Mouse (Mus musculus) intestine, embryonic 16.5 days (tissue): ENCODE measurements at regions not wholly inside any gene's neighbourhood (a gene's known extent, or its start where the extent isn't known, plus 50 kb on each side); places are given as distances from the start of the nearest gene placed in this dataset.

Source experiments
- ATAC-seq: fragments of 200-750 bp; cut with Nextera tagmentation; 2 replicates; pipeline ENCODE4 v1.8.0; 2017; ENCODE audit warnings: moderate TSS enrichment, moderate library complexity
- H3K27ac ChIP-seq: fragments of 300-500 bp; sonication (generic); 2 replicates; pipeline ENCODE4 v1.5.1; 2014; ENCODE audit warnings: mild to moderate bottlenecking, low read length
- H3K27me3 ChIP-seq: fragments of 300-500 bp; sonication (generic); replicated peaks from 2 replicates; pipeline ENCODE4 v1.6.1; 2014; ENCODE audit warnings: low read length, control low read depth, mixed read lengths; ENCODE audit not compliant: control insufficient read depth, insufficient read depth
- H3K36me3 ChIP-seq: fragments of 300-500 bp; sonication (generic); 2 replicates; pipeline ENCODE4 v1.6.1; 2014; ENCODE audit warnings: low read length, control low read depth; ENCODE audit not compliant: control insufficient read depth, insufficient read depth
- H3K4me1 ChIP-seq: fragments of 300-500 bp; sonication (generic); 2 replicates; pipeline ENCODE4 v1.6.1; 2014; ENCODE audit warnings: low read length, control low read depth, mixed read lengths; ENCODE audit not compliant: control insufficient read depth, insufficient read depth
- H3K4me2 ChIP-seq: fragments of 300-500 bp; sonication (generic); 2 replicates; pipeline ENCODE4 v1.6.1; 2014; ENCODE audit warnings: low read depth, low read length, control low read depth
- H3K4me3 ChIP-seq: fragments of 300-500 bp; sonication (generic); 2 replicates; pipeline ENCODE4 v1.5.1; 2014; ENCODE audit warnings: mild to moderate bottlenecking, low read length
- H3K9ac ChIP-seq: fragments of 300-500 bp; sonication (generic); 2 replicates; pipeline ENCODE4 v1.6.1; 2014; ENCODE audit warnings: low read depth, low read length
- H3K9me3 ChIP-seq: fragments of 300-500 bp; sonication (generic); 2 replicates; pipeline ENCODE4 v1.6.1; 2016; ENCODE audit warnings: low read length, control low read depth; ENCODE audit not compliant: control insufficient read depth
- WGBS: fragments of 180-500 bp; shearing (Covaris S2); extraction: QIAGEN DNeasy Blood & Tissue Kit; methylation state at CpG from one replicate; pipeline ENCODE4 v1.1.7; 2014; 5-methylcytosine and 5-hydroxymethylcytosine counted together

GRCm38 (mm10) chr13:84360536-84360935 is 138.4 kb downstream of the Tmem161b start:
- ATAC-seq: no peak
- Histone ChIP-seq H3K27ac (no peak overlapping the region), H3K4me1 (no peaks in the 10 kb centered on the region), H3K9ac (no peak overlapping the region), H3K4me2 (no peak overlapping the region), H3K9me3 (no peaks in the 10 kb centered on the region), H3K27me3 (no peaks in the 10 kb centered on the region), H3K36me3 (no peaks in the 10 kb centered on the region), H3K4me3 (no peak overlapping the region)
- WGBS: 93% methylated on average over 2 of the region's 2 CpGs

GRCm38 (mm10) chr13:84364069-84364468 is 142.0 kb downstream of the Tmem161b start:
- 87% methylated on average over 4 of the region's 4 CpGs for WGBS
- H3K4me3 ChIP-seq: no peak overlapping the region
- H3K9me3 ChIP-seq: no peaks in the 10 kb centered on the region
- no peak overlapping the region for H3K4me2 ChIP-seq
- H3K27ac ChIP-seq: no peak overlapping the region
- no peaks in the 10 kb centered on the region for H3K36me3 ChIP-seq
- no peak overlapping the region for H3K9ac ChIP-seq
- H3K4me1 ChIP-seq: no peaks in the 10 kb centered on the region
- ATAC-seq: no peak
- no peaks in the 10 kb centered on the region for H3K27me3 ChIP-seq

- no peaks in the 10 kb centered on the region for H3K36me3 ChIP-seq
- no peaks in the 10 kb centered on the region for H3K9me3 ChIP-seq
- no peak for ATAC-seq
- no peak overlapping the region for H3K9ac ChIP-seq
- no peak overlapping the region for H3K4me2 ChIP-seq
- no peaks in the 10 kb centered on the region for H3K27me3 ChIP-seq
- no peak overlapping the region for H3K27ac ChIP-seq
- no peaks in the 10 kb centered on the region for H3K4me1 ChIP-seq
- no peak overlapping the region for H3K4me3 ChIP-seq
Measured at GRCm38 (mm10) chr13:84365503-84365902, 143.4 kb downstream of the Tmem161b start.

- Histone ChIP-seq H3K4me3 (no peak overlapping the region), H3K9ac (no peak overlapping the region), H3K27me3 (no peaks in the 10 kb centered on the region), H3K27ac (no peak overlapping the region), H3K36me3 (no peaks in the 10 kb centered on the region), H3K9me3 (no peaks in the 10 kb centered on the region), H3K4me2 (no peak overlapping the region), H3K4me1 (no peaks in the 10 kb centered on the region)
- ATAC-seq: no peak
Measured at GRCm38 (mm10) chr13:84366017-84366416, 143.9 kb downstream of the Tmem161b start.

- Histone ChIP-seq H3K27ac (no peak overlapping the region), H3K9ac (no peak overlapping the region), H3K9me3 (no peaks in the 10 kb centered on the region), H3K4me1 (no peaks in the 10 kb centered on the region), H3K4me3 (no peak overlapping the region), H3K27me3 (no peaks in the 10 kb centered on the region), H3K36me3 (no peaks in the 10 kb centered on the region), H3K4me2 (no peak overlapping the region)
- ATAC-seq: no peak
- 70% methylated on average over 1 of the region's 1 CpGs for WGBS
Measured at GRCm38 (mm10) chr13:84366839-84367238, 144.7 kb downstream of the Tmem161b start.

GRCm38 (mm10) chr13:84368225-84368624 is 146.1 kb downstream of the Tmem161b start:
- no peaks in the 10 kb centered on the region for H3K9me3 ChIP-seq
- H3K4me3 ChIP-seq: no peak overlapping the region
- no peak overlapping the region for H3K9ac ChIP-seq
- H3K27me3 ChIP-seq: no peaks in the 10 kb centered on the region
- no peak overlapping the region for H3K4me2 ChIP-seq
- H3K4me1 ChIP-seq: no peaks in the 10 kb centered on the region
- no peak for ATAC-seq
- WGBS: 80% methylated on average over 2 of the region's 2 CpGs
- no peaks in the 10 kb centered on the region for H3K36me3 ChIP-seq
- H3K27ac ChIP-seq: no peak overlapping the region

GRCm38 (mm10) chr13:84374711-84375257 is 152.7 kb downstream of the Tmem161b start:
- Histone ChIP-seq H3K36me3 (no peaks in the 10 kb centered on the region), H3K4me3 (no peak overlapping the region), H3K4me2 (no peak overlapping the region), H3K4me1 (no peaks in the 10 kb centered on the region), H3K9me3 (no peaks in the 10 kb centered on the region), H3K27me3 (no peaks in the 10 kb centered on the region), H3K9ac (no peak overlapping the region), H3K27ac (no peak overlapping the region)
- no peak for ATAC-seq
- 87% methylated on average over 4 of the region's 4 CpGs for WGBS

- ATAC-seq: no peak
- 81% methylated on average over 4 of the region's 4 CpGs for WGBS
- Histone ChIP-seq H3K4me2 (no peak overlapping the region), H3K9ac (no peak overlapping the region), H3K36me3 (no peaks in the 10 kb centered on the region), H3K4me1 (no peaks in the 10 kb centered on the region), H3K9me3 (no peaks in the 10 kb centered on the region), H3K27me3 (no peaks in the 10 kb centered on the region), H3K27ac (no peak overlapping the region), H3K4me3 (no peak overlapping the region)
Measured at GRCm38 (mm10) chr13:84375941-84376340, 153.8 kb downstream of the Tmem161b start.

- WGBS: 78% methylated on average over 5 of the region's 5 CpGs
- Histone ChIP-seq H3K9me3 (no peaks in the 10 kb centered on the region), H3K4me2 (no peak overlapping the region), H3K4me3 (no peak overlapping the region), H3K9ac (no peak overlapping the region), H3K27ac (no peak overlapping the region), H3K27me3 (no peaks in the 10 kb centered on the region), H3K36me3 (no peaks in the 10 kb centered on the region), H3K4me1 (no peaks in the 10 kb centered on the region)
- ATAC-seq: no peak
Measured at GRCm38 (mm10) chr13:84378553-84379332, 156.6 kb downstream of the Tmem161b start.

GRCm38 (mm10) chr13:84391554-84391953 is 169.5 kb downstream of the Tmem161b start:
- no peak for ATAC-seq
- no peak overlapping the region for H3K27ac ChIP-seq
- no peaks in the 10 kb centered on the region for H3K36me3 ChIP-seq
- WGBS: 90% methylated on average over 3 of the region's 3 CpGs
- H3K9me3 ChIP-seq: no peaks in the 10 kb centered on the region
- no peak overlapping the region for H3K4me2 ChIP-seq
- no peak overlapping the region for H3K4me3 ChIP-seq
- no peaks in the 10 kb centered on the region for H3K27me3 ChIP-seq
- H3K4me1 ChIP-seq: no peaks in the 10 kb centered on the region
- no peak overlapping the region for H3K9ac ChIP-seq
